Mouse (Mus musculus) spleen, adult 2 months (tissue): ENCODE results near the gene Ppm1h. TPM values are rescaled to one million over a fixed set of nuclear protein-coding genes. Genes with fewer than 3 reads are reported as not detected.

Experiments
- DNase-seq, 2 experiments: peaks; one replicate each; pipeline versions ENCODE4 v3.0.0 to v3.0.0-alpha.2; 2012 to 2021; ENCODE audit warnings: low spot score in 2 of 2, low read depth in 1 of 2
- H3K27ac ChIP-seq: fragments of 200-500 bp; 2 replicates; pipeline ENCODE4 v1.5.1; 2012; ENCODE audit warnings: low read length, inconsistent platforms; ENCODE audit not compliant: insufficient read depth
- H3K27me3 ChIP-seq: fragments of 200-500 bp; 2 replicates; pipeline ENCODE4 v1.6.1; 2012; ENCODE audit warnings: mild to moderate bottlenecking, moderate library complexity, low read length, inconsistent platforms; ENCODE audit not compliant: control insufficient read depth, insufficient read depth
- H3K36me3 ChIP-seq: fragments of 200-500 bp; 2 replicates; pipeline ENCODE4 v1.6.1; 2012; ENCODE audit warnings: mild to moderate bottlenecking, low read length, inconsistent platforms; ENCODE audit not compliant: control insufficient read depth, insufficient read depth
- H3K4me1 ChIP-seq: fragments of 200-500 bp; 2 replicates; pipeline ENCODE4 v1.6.1; 2011; ENCODE audit warnings: inconsistent platforms; ENCODE audit not compliant: control insufficient read depth, insufficient read depth, insufficient read length
- H3K4me3 ChIP-seq: fragments of 200-500 bp; 2 replicates; pipeline ENCODE4 v1.5.1; 2011; ENCODE audit warnings: mild to moderate bottlenecking, inconsistent platforms; ENCODE audit not compliant: insufficient read depth, insufficient read length; ENCODE audit errors: extremely low read depth
- CTCF ChIP-seq: fragments of 200-500 bp; IDR thresholded peaks from 2 replicates; pipeline ENCODE4 v1.5.1; 2011; ENCODE audit warnings: mild to moderate bottlenecking, inconsistent platforms; ENCODE audit not compliant: insufficient read depth, insufficient read length, insufficient replicate concordance; ENCODE audit errors: extremely low read depth
- POLR2A ChIP-seq: fragments of 200-500 bp; IDR thresholded peaks from 2 replicates; pipeline ENCODE4 v1.6.1; 2011; ENCODE audit warnings: low read depth, low read length, inconsistent platforms
- WGBS: fragments of 180-500 bp; shearing (Covaris S2); methylation state at CpG from one replicate; pipeline ENCODE4 v1.1.7; 2018; 5-methylcytosine and 5-hydroxymethylcytosine counted together
- polyA plus RNA-seq: library from polyadenylated mRNA; depleted of rRNA; stranded (reverse); fragments of >200 nt; gene quantifications from 2 replicates; pipeline ENCODE4 v1.2.3, GENCODE M21; 2012

Ppm1h gene
- polyA plus RNA-seq, 1 experiment: 9.7 TPM

DNA sequence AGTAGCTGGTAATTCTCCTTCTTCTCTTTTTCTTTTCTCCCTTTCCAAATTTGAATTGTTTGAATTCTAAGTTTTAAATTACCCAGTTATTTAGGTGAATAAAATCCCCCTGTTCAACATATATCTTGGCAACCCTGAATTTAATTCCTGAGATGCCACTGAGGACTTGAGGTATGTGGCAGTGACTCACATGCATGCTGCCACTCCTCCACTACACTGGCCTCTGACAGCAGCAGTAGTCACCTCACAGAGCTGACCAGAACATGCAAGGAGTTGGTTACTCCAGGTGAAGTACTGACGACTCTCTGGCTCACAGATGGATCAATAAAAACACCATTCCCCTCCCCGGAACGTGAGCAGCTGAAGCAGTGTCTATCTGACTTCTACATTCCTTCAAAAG, 98.9 kb downstream of the Ppm1h start:
- Histone ChIP-seq H3K27me3 (no peaks in the 10 kb centered on the region), H3K4me3 (no peak overlapping the region), H3K27ac (no peak overlapping the region), H3K36me3 (no peaks in the 10 kb centered on the region), H3K4me1 (no peaks in the 10 kb centered on the region)
- no peak for TF ChIP-seq CTCF
- no peak for TF ChIP-seq POLR2A
- DNase-seq: no peak
- WGBS: 91% methylated on average over 3 of the region's 3 CpGs

GRCm38 (mm10) chr10:122777939-122778655, 99.5 kb downstream of the Ppm1h start:
- Histone ChIP-seq H3K27me3 (no peaks in the 10 kb centered on the region), H3K36me3 (no peaks in the 10 kb centered on the region), H3K4me3 (no peak overlapping the region), H3K4me1 (no peaks in the 10 kb centered on the region), H3K27ac (no peak overlapping the region)
- 92% methylated on average over 3 of the region's 3 CpGs for WGBS
- TF ChIP-seq CTCF: no peak
- no peak for DNase-seq

DNA sequence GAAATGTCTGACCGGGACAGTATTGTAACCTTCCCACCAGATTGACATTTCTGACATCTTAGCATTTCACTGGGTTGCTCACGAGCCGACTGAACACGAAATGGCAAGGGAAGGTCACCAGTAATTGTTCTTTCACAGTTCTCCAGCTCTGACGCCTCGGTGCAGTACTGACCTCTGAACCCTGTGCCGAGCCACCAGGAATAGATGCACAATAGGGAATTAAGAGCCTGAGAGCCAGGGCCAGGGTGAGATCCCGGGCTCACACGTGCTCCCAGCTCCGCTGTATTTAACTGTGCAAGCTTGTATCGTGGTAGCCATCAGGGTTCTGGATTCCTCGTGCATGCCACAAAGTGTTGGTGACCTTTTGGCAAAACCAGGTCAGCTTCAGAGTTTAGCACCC, 100.8 kb downstream of the Ppm1h start:
- no peaks in the 10 kb centered on the region for H3K27me3 ChIP-seq
- no peaks in the 10 kb centered on the region for H3K36me3 ChIP-seq
- H3K4me1 ChIP-seq: no peaks in the 10 kb centered on the region
- H3K27ac ChIP-seq: no peak overlapping the region
- no peak overlapping the region for H3K4me3 ChIP-seq
- TF ChIP-seq POLR2A (no peak), CTCF (no peak)
- DNase-seq: no peak
- 87% methylated on average over 12 of the region's 12 CpGs for WGBS

DNA sequence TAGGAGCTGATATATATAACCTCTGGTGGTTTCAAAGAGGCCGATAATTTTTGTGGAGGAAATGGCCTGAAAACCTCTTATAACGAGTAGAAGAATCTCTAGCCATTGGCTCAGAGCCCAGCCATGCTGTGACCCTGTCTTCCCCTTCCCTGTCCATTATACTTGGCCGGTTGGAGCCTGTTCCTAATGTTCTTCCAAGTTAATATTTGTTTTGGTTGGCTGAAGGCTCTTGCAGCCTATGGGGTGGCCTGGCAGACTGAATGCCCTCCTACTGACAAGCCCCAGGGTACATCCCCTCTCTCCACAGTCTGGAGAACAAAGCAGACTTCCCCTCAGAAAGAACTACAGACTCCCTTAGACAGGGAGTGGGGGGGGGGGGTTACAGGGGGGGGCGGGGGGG, 104.2 kb downstream of the Ppm1h start:
- DNase-seq: no peak
- 68% methylated on average over 4 of the region's 4 CpGs for WGBS
- Histone ChIP-seq H3K4me1 (no peaks in the 10 kb centered on the region), H3K27ac (no peak overlapping the region), H3K4me3 (no peak overlapping the region), H3K27me3 (no peaks in the 10 kb centered on the region), H3K36me3 (no peaks in the 10 kb centered on the region)
- TF ChIP-seq POLR2A: no peak

- Histone ChIP-seq H3K27ac (no peak overlapping the region), H3K27me3 (no peaks in the 10 kb centered on the region), H3K4me3 (no peak overlapping the region), H3K36me3 (no peaks in the 10 kb centered on the region), H3K4me1 (peaks cover 7% of the 10 kb centered on the region; the same call in 1 of the 2 replicates)
- TF ChIP-seq POLR2A (no peak), CTCF (no peak)
- 92% methylated on average over 12 of the region's 12 CpGs for WGBS
- no peak for DNase-seq
Observed at GRCm38 (mm10) chr10:122789648-122790170, 111.1 kb downstream of the Ppm1h start.

DNA sequence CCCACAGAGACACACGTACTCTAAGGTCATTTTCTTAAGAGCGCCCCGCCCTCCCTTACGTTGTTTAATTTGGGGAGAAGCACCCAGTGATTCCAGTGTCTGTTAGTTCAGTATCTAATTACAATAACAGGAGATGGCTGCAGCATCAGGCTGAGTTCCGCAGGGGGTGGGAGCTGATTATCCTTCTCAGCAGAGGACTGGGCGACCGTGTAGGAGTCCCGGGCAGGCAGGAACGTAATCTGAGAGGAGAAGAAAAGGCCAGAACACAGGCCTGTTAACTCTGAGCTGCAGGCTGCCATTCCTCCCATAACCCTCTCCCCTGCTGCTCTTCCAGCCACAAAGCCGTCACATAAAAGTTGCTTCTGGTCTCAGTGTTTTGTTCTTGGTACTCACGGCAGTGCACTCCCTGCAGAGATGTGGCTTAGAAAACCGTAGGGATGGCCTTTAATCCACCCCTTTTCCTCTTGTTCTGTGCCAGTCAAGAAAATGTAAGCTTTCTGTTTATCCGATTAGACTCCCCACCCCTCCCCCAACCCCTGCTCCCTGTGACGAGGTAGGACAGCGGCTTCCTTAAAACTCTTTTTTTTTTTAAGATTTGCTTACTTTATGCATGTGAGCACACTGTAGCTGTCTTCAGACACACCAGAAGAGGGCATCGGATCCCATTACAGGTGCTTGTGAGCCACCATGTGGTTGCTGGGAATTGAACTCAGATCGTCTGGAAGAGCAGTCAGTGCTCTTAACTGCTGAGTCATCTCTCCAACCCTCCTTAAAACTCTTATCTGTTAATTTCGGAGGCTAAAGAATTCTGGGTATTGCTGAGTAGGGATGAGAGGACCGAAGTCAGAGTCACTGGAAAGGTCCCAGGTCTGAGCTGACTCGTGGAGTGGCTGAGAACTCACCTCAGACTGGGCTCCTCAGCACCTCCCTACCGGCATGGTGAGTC, 113.7 kb downstream of the Ppm1h start:
- no peak overlapping the region for H3K4me3 ChIP-seq
- 35% methylated on average over 21 of the region's 21 CpGs for WGBS
- TF ChIP-seq POLR2A (no peak), CTCF (no peak)
- H3K27me3 ChIP-seq: no peaks in the 10 kb centered on the region
- H3K4me1 ChIP-seq: peaks cover 8% of the 10 kb centered on the region; the same call in 1 of the 2 replicates
- H3K36me3 ChIP-seq: no peaks in the 10 kb centered on the region
- H3K27ac ChIP-seq: no peak overlapping the region
- DNase-seq: no peak

- no peak for DNase-seq
- Histone ChIP-seq H3K27ac (no peak overlapping the region), H3K4me1 (peaks cover 8% of the 10 kb centered on the region; the same call in 1 of the 2 replicates), H3K27me3 (no peaks in the 10 kb centered on the region), H3K36me3 (no peaks in the 10 kb centered on the region), H3K4me3 (no peak overlapping the region)
- TF ChIP-seq POLR2A (no peak), CTCF (no peak)
- 77% methylated on average over 11 of the region's 11 CpGs for WGBS
Observed at GRCm38 (mm10) chr10:122793193-122793592, 114.6 kb downstream of the Ppm1h start.
